Mouse (Mus musculus) brain, embryonic 14.5 days (tissue): ENCODE measurements at regions not wholly inside any gene's neighbourhood (a gene's known extent, or its start where the extent isn't known, plus 50 kb on each side); places are given as distances from the start of the nearest gene placed in this dataset.

Experiments used
- CTCF ChIP-seq: fragments of 200-500 bp; IDR thresholded peaks from 2 replicates; pipeline ENCODE4 v1.5.1; 2012; ENCODE audit warnings: inconsistent platforms, mild to moderate bottlenecking, moderate library complexity, borderline replicate concordance; ENCODE audit not compliant: insufficient read depth, insufficient read length; ENCODE audit errors: extremely low read depth
- POLR2A ChIP-seq: fragments of 200-500 bp; IDR thresholded peaks from 2 replicates; pipeline ENCODE4 v1.6.1; 2012; ENCODE audit warnings: mild to moderate bottlenecking, inconsistent platforms, borderline replicate concordance; ENCODE audit not compliant: poor library complexity, insufficient read depth, insufficient read length, severe bottlenecking; ENCODE audit errors: extremely low read depth

DNA sequence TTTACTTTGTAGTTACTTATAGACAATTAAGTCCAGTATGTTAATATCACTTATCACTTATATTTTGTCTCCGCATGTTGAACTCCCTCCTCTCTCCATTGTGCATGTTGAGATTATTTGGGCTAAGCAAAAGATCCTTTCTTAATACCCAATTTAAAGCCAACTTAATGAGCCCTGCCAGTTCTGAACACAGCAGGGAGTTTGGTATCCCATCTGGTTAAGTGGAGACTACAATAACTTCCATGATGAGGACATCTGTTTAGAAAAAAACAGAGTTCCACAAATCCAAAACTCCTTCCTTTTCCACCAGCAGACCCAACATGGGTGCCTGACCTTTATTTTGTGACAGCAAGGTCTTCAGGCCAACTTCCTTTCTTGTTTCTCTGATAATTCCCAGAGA, 572.0 kb upstream of the Pitx2 start:
- TF ChIP-seq CTCF, result no peak
- TF ChIP-seq POLR2A, result no peak
